Comparison of ENCODE assay signal across 8 mouse cellular contexts in the genomic region with DNA sequence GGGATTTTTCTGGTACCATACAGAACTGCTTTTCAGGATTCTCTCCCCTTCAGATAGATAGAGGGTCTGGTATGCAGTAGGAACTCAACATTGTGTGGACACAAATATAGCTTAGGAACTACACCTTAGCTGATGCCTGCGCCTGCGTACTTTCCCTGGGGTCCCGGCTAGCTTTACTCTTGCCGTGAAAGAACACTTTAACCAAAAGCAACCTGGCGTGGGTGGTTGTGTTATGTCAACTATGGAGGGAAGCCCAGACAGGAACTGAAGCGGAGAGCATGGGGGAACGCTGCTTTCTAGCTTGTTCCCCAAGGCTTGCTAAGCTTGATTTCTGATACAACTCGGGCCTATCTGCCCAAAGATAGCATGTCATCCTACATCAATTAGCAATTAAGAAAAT. TPM values are rescaled to one million over a fixed set of nuclear protein-coding genes. Genes with fewer than 3 reads are reported as not detected.
DNase-seq lines count a peak whose midpoint lies in the region; ATAC-seq and TF ChIP-seq lines count a peak whose summit lies in the region.

No protein-coding gene starts in this region.

- DNase-seq in kidney, postnatal 0 days (ENCODE audit: low spot score), result peak; percentile 12
- DNase-seq in kidney, adult 8-10 months, result no peak
- DNase-seq in embryonic facial prominence, embryonic 14.5 days (ENCODE audit: low spot score), result no peak
- no peak for DNase-seq in MN1 (ENCODE audit: low spot score)
- no peak for DNase-seq in layer of hippocampus, adult 8-10 months (ENCODE audit: low spot score in 2 of 2)
- no peak for DNase-seq in ovary, adult 18-20 months (ENCODE audit: low spot score)

- H3K27me3 ChIP-seq in kidney, postnatal 0 days (ENCODE audit: insufficient read depth, low read length), result no peaks in the 10 kb centered on the region
- no peaks in the 10 kb centered on the region for H3K27me3 ChIP-seq in embryonic facial prominence, embryonic 14.5 days (replicated peaks; ENCODE audit: control insufficient read depth, insufficient read depth, low read length)
- H3K27me3 ChIP-seq in hindbrain, embryonic 16.5 days (replicated peaks; ENCODE audit: control insufficient read depth, insufficient read depth, low read length), result no peaks in the 10 kb centered on the region
- no peaks in the 10 kb centered on the region for H3K27me3 ChIP-seq in midbrain, embryonic 16.5 days (ENCODE audit: control insufficient read depth, insufficient read depth, low read depth, low read length)

- peak overlapping the region; percentile 91 for H3K4me2 ChIP-seq in kidney, postnatal 0 days (ENCODE audit: low read length)
- H3K4me2 ChIP-seq in embryonic facial prominence, embryonic 14.5 days (ENCODE audit: low read depth, low read length), result peak overlapping the region; percentile 89
- peak overlapping the region; percentile 84 for H3K4me2 ChIP-seq in hindbrain, embryonic 16.5 days (ENCODE audit: low read length)
- peak overlapping the region; percentile 67 for H3K4me2 ChIP-seq in midbrain, embryonic 16.5 days (ENCODE audit: low read length)

- no peaks in the 10 kb centered on the region for H3K4me1 ChIP-seq in kidney, postnatal 0 days (replicated peaks; ENCODE audit: insufficient read depth, low read length)
- H3K4me1 ChIP-seq in embryonic facial prominence, embryonic 14.5 days (ENCODE audit: control insufficient read depth, insufficient read depth, low read length), result no peaks in the 10 kb centered on the region
- no peaks in the 10 kb centered on the region for H3K4me1 ChIP-seq in hindbrain, embryonic 16.5 days (ENCODE audit: control insufficient read depth, insufficient read depth, low read depth, low read length)
- no peaks in the 10 kb centered on the region for H3K4me1 ChIP-seq in midbrain, embryonic 16.5 days (ENCODE audit: control insufficient read depth, insufficient read depth, low read length)

- H3K4me3 ChIP-seq in kidney, postnatal 0 days (replicated peaks; ENCODE audit: low read depth, low read length), result no peak overlapping the region
- peak overlapping the region; percentile 67; the same call in 1 of the 2 replicates for H3K4me3 ChIP-seq in embryonic facial prominence, embryonic 14.5 days (ENCODE audit: low read depth, low read length)
- peak overlapping the region; percentile 71 for H3K4me3 ChIP-seq in hindbrain, embryonic 16.5 days (ENCODE audit: low read length)
- peak overlapping the region; percentile 51 for H3K4me3 ChIP-seq in midbrain, embryonic 16.5 days (ENCODE audit: low read depth, low read length)

- no peak for TF ChIP-seq CTCF in kidney, postnatal 0 days (IDR thresholded peaks at IDR 0.05; ENCODE audit: low read depth)

- WGBS in kidney, postnatal 0 days, result 57% methylated on average over 8 of the region's 8 CpGs
- 63% methylated on average over 8 of the region's 8 CpGs for WGBS in embryonic facial prominence, embryonic 14.5 days
- WGBS in hindbrain, embryonic 16.5 days, result 81% methylated on average over 8 of the region's 8 CpGs
- WGBS in midbrain, embryonic 16.5 days, result 76% methylated on average over 8 of the region's 8 CpGs

- no peak overlapping the region; the same call in 1 of the 2 replicates for H3K9ac ChIP-seq in kidney, postnatal 0 days (ENCODE audit: low read depth, low read length)
- H3K9ac ChIP-seq in embryonic facial prominence, embryonic 14.5 days (ENCODE audit: low read depth, low read length), result no peak overlapping the region
- H3K9ac ChIP-seq in hindbrain, embryonic 16.5 days (ENCODE audit: low read depth, low read length), result no peak overlapping the region
- no peak overlapping the region for H3K9ac ChIP-seq in midbrain, embryonic 16.5 days (ENCODE audit: low read depth, low read length)

- H3K27ac ChIP-seq in kidney, postnatal 0 days, result no peak overlapping the region
- H3K27ac ChIP-seq in embryonic facial prominence, embryonic 14.5 days (replicated peaks; ENCODE audit: low read depth, low read length), result no peak overlapping the region
- H3K27ac ChIP-seq in hindbrain, embryonic 16.5 days (ENCODE audit: low read depth, low read length), result no peak overlapping the region
- H3K27ac ChIP-seq in midbrain, embryonic 16.5 days (ENCODE audit: low read length), result 0 out of 2 replicates have a peak overlapping the region, but pooled peaks have one; percentile 50

- no peaks in the 10 kb centered on the region for H3K9me3 ChIP-seq in kidney, postnatal 0 days (replicated peaks; ENCODE audit: low read length)
- no peaks in the 10 kb centered on the region for H3K9me3 ChIP-seq in embryonic facial prominence, embryonic 14.5 days (ENCODE audit: control insufficient read depth, low read length)
- H3K9me3 ChIP-seq in hindbrain, embryonic 16.5 days (ENCODE audit: control insufficient read depth, low read length), result no peaks in the 10 kb centered on the region
- no peaks in the 10 kb centered on the region for H3K9me3 ChIP-seq in midbrain, embryonic 16.5 days (replicated peaks; ENCODE audit: control insufficient read depth, low read length, poor library complexity, severe bottlenecking)

- no peaks in the 10 kb centered on the region for H3K36me3 ChIP-seq in kidney, postnatal 0 days (ENCODE audit: insufficient read depth, low read length)
- no peaks in the 10 kb centered on the region for H3K36me3 ChIP-seq in embryonic facial prominence, embryonic 14.5 days (ENCODE audit: control insufficient read depth, insufficient read depth, low read length)
- H3K36me3 ChIP-seq in hindbrain, embryonic 16.5 days (ENCODE audit: control insufficient read depth, insufficient read depth, low read length), result no peaks in the 10 kb centered on the region
- H3K36me3 ChIP-seq in midbrain, embryonic 16.5 days (ENCODE audit: control insufficient read depth, insufficient read depth, low read length), result no peaks in the 10 kb centered on the region

- no peak; the same call in 1 of the 2 replicates for ATAC-seq in kidney, postnatal 0 days (replicated peaks; ENCODE audit: low FRiP score, low read depth)
- ATAC-seq in embryonic facial prominence, embryonic 14.5 days (ENCODE audit: low read depth), result no peak
- ATAC-seq in hindbrain, embryonic 16.5 days, result no peak
- no peak for ATAC-seq in midbrain, embryonic 16.5 days

RNA-seq across cellular contexts. Expression of a gene that starts 34.5 kb away (rescaled TPM):
- 15.6 and 17.3 TPM in 2 replicates for polyA plus RNA-seq in kidney, postnatal 0 days (2015; fragmentation: Nextera tagmentation; extraction: Ambion mirVana)
- 19.9 and 20.3 TPM in 2 replicates for polyA plus RNA-seq in embryonic facial prominence, embryonic 14.5 days (2014; fragmentation: Nextera tagmentation; extraction: Ambion mirVana)
- 9.7 and 9.8 TPM in 2 replicates for polyA plus RNA-seq in hindbrain, embryonic 16.5 days (2015; fragmentation: Nextera tagmentation; extraction: Ambion mirVana)
- 10.3 and 11.6 TPM in 2 replicates for polyA plus RNA-seq in midbrain, embryonic 16.5 days (2015; fragmentation: Nextera tagmentation; extraction: Ambion mirVana)
- total RNA-seq in layer of hippocampus, adult 8-10 months (2022), result 10 to 100 TPM; 43.9 to 50.6 (median 48.8) TPM

RNA-seq across cellular contexts. Expression of a gene that starts 56.2 kb away (rescaled TPM):
- polyA plus RNA-seq in kidney, postnatal 0 days (2015; fragmentation: Nextera tagmentation; extraction: Ambion mirVana), result 19.0 and 21.5 TPM in 2 replicates
- 1.1 and 1.2 TPM in 2 replicates for polyA plus RNA-seq in embryonic facial prominence, embryonic 14.5 days (2014; fragmentation: Nextera tagmentation; extraction: Ambion mirVana)
- polyA plus RNA-seq in hindbrain, embryonic 16.5 days (2015; fragmentation: Nextera tagmentation; extraction: Ambion mirVana), result 1.8 and 2.5 TPM in 2 replicates
- 2.9 and 3.3 TPM in 2 replicates for polyA plus RNA-seq in midbrain, embryonic 16.5 days (2015; fragmentation: Nextera tagmentation; extraction: Ambion mirVana)
- total RNA-seq in layer of hippocampus, adult 8-10 months (2022), result 1 to 10 TPM; 3.9 to 5.8 (median 5.5) TPM
